Mouse (Mus musculus) layer of hippocampus, postnatal 10 days (tissue): ENCODE data around the gene Plekhb1. TPM values are rescaled to one million over a fixed set of nuclear protein-coding genes. Genes with fewer than 3 reads are reported as not detected.

Experiments used
- DNase-seq, 2 experiments: peaks; one replicate each; pipeline ENCODE4 v3.0.0; 2021; ENCODE audit warnings: low spot score in 2 of 2
- long read RNA-seq: library from polyadenylated mRNA; stranded (forward); transcript quantifications from one replicate; pipeline ENCODE4 v2.0.0, GENCODE M21; 2023
- total RNA-seq, 2 experiments: library from RNA; stranded (reverse); gene quantifications; 2 replicates each; pipeline ENCODE4 v1.2.3; 2021

Gene Plekhb1
- total RNA-seq: 10 to 100 TPM; 28.9 to 36.8 TPM
- long read RNA-seq, transcript Plekhb1-203 (7 exons, 1,806 nt): minor isoform, 5 of 20 reads
- long read RNA-seq, transcript Plekhb1-205 (6 exons, 2,793 nt): major isoform, 6 of 20 reads
- long read RNA-seq, partial matches to known transcripts: 0 of 20 reads
- long read RNA-seq, other reads (novel, unspliced or antisense): 2 of 20 reads

- DNase-seq: no peak
Measured at GRCm38 (mm10) chr7:100662231-100662630, at the start of gene Plekhb1. Gene Plekhb1 (minus strand): TSS chr7:100662414.

GRCm38 (mm10) chr7:100706883-100707480, 44.8 kb upstream of the Plekhb1 start:
- DNase-seq: peak in 1 of 2 experiments; percentile 36

- DNase-seq: peak; percentile 91 to 93
Measured at GRCm38 (mm10) chr7:100706143-100706841, 44.1 kb upstream of the Plekhb1 start, which contains the start of gene Fam168a. Gene Fam168a (plus strand): TSS chr7:100706635.

GRCm38 (mm10) chr7:100699771-100700770, 37.9 kb upstream of the Plekhb1 start:
- DNase-seq: no peak

GRCm38 (mm10) chr7:100693199-100693598, 31.0 kb upstream of the Plekhb1 start:
- DNase-seq: no peak

GRCm38 (mm10) chr7:100688471-100688870, 26.3 kb upstream of the Plekhb1 start:
- DNase-seq: no peak

- peak; percentile 74 to 85 for DNase-seq
Measured at GRCm38 (mm10) chr7:100685061-100686030, 23.1 kb upstream of the Plekhb1 start.

GRCm38 (mm10) chr7:100684538-100684937, 22.3 kb upstream of the Plekhb1 start:
- peak; percentile 68 to 73 for DNase-seq

GRCm38 (mm10) chr7:100684081-100684480, 21.9 kb upstream of the Plekhb1 start:
- no peak for DNase-seq

GRCm38 (mm10) chr7:100683241-100683640, 21.0 kb upstream of the Plekhb1 start:
- no peak for DNase-seq

- DNase-seq: no peak
Measured at GRCm38 (mm10) chr7:100681132-100681531, 18.9 kb upstream of the Plekhb1 start.

GRCm38 (mm10) chr7:100678948-100679880, 17.0 kb upstream of the Plekhb1 start:
- no peak for DNase-seq

GRCm38 (mm10) chr7:100678052-100678451, 15.8 kb upstream of the Plekhb1 start:
- no peak for DNase-seq

GRCm38 (mm10) chr7:100674941-100675340, 12.7 kb upstream of the Plekhb1 start:
- no peak for DNase-seq

- DNase-seq: no peak
Measured at GRCm38 (mm10) chr7:100673452-100673851, 11.2 kb upstream of the Plekhb1 start.

- DNase-seq: no peak
Measured at GRCm38 (mm10) chr7:100670646-100671045, 8.4 kb upstream of the Plekhb1 start.

GRCm38 (mm10) chr7:100663729-100664304, 1.6 kb upstream of the Plekhb1 start:
- DNase-seq: no peak

- peak; percentile 93 to 95 for DNase-seq
Measured at GRCm38 (mm10) chr7:100663190-100663589, 976 bp upstream of the Plekhb1 start.
